Mouse (Mus musculus) embryonic facial prominence, embryonic 12.5 days (tissue): Measurements from ENCODE around the gene Armc9. TPM values are rescaled to one million over a fixed set of nuclear protein-coding genes. Genes with fewer than 3 reads are reported as not detected.

ENCODE experiments used
- ATAC-seq: fragments of 200-750 bp; cut with Nextera tagmentation; 2 replicates; pipeline ENCODE4 v1.8.0; 2017; ENCODE audit not compliant: insufficient number of reproducible peaks, insufficient read depth, low FRiP score, low TSS enrichment
- H3K27ac ChIP-seq: fragments of 300-500 bp; sonication (generic); 2 replicates; pipeline ENCODE4 v1.5.1; 2016; ENCODE audit warnings: mild to moderate bottlenecking
- H3K27me3 ChIP-seq: fragments of 300-500 bp; sonication (generic); 2 replicates; pipeline ENCODE4 v1.6.1; 2016; ENCODE audit warnings: mild to moderate bottlenecking, moderate library complexity
- H3K36me3 ChIP-seq: fragments of 300-500 bp; sonication (generic); 2 replicates; pipeline ENCODE4 v1.6.1; 2016; ENCODE audit warnings: mild to moderate bottlenecking
- H3K4me1 ChIP-seq: fragments of 300-500 bp; sonication (generic); 2 replicates; pipeline ENCODE4 v1.6.1; 2016
- H3K4me2 ChIP-seq: fragments of 300-500 bp; sonication (generic); replicated peaks from 2 replicates; pipeline ENCODE4 v1.6.1; 2016; ENCODE audit warnings: mild to moderate bottlenecking, moderate library complexity
- H3K4me3 ChIP-seq: fragments of 300-500 bp; sonication (generic); 2 replicates; pipeline ENCODE4 v1.5.1; 2016; ENCODE audit warnings: mild to moderate bottlenecking
- H3K9ac ChIP-seq: fragments of 300-500 bp; sonication (generic); 2 replicates; pipeline ENCODE4 v1.6.1; 2016; ENCODE audit warnings: mild to moderate bottlenecking, moderate library complexity
- H3K9me3 ChIP-seq: fragments of 300-500 bp; sonication (generic); 2 replicates; pipeline ENCODE4 v1.6.1; 2016; ENCODE audit warnings: mild to moderate bottlenecking, moderate library complexity
- WGBS: fragments of 180-500 bp; shearing (Covaris S2); methylation state at CpG from one replicate; pipeline ENCODE4 v1.1.7; 2016; 5-methylcytosine and 5-hydroxymethylcytosine counted together
- polyA plus RNA-seq: library from polyadenylated mRNA; unstranded; fragments of >200 nt; fragmentation: Nextera tagmentation; extraction: Ambion mirVana; gene quantifications from 2 replicates; pipeline ENCODE4 v1.2.1, GENCODE M21; 2016

Armc9 gene
- polyA plus RNA-seq, 1 experiment from 2014 or later = 36.2 TPM

GRCm38 (mm10) chr1:86258171-86258824 is 103.7 kb downstream of the Armc9 start:
- no peaks in the 10 kb centered on the region for H3K9me3 ChIP-seq
- no peak for ATAC-seq
- 83% methylated on average over 7 of the region's 7 CpGs for WGBS
- no peak overlapping the region for H3K4me3 ChIP-seq
- no peak overlapping the region for H3K27ac ChIP-seq
- no peak overlapping the region for H3K9ac ChIP-seq
- H3K4me1 ChIP-seq = no peaks in the 10 kb centered on the region
- 0 out of 2 replicates have a peak, but pooled peaks cover 3% of the 10 kb centered on the region for H3K36me3 ChIP-seq
- H3K27me3 ChIP-seq = no peaks in the 10 kb centered on the region
- no peak overlapping the region for H3K4me2 ChIP-seq

GRCm38 (mm10) chr1:86263564-86264339 is 109.2 kb downstream of the Armc9 start:
- H3K27ac ChIP-seq = no peak overlapping the region
- H3K36me3 ChIP-seq = no peaks in the 10 kb centered on the region
- no peaks in the 10 kb centered on the region for H3K9me3 ChIP-seq
- H3K4me3 ChIP-seq = no peak overlapping the region
- H3K27me3 ChIP-seq = no peaks in the 10 kb centered on the region
- no peak overlapping the region for H3K4me2 ChIP-seq
- ATAC-seq = no peak; the same call in 1 of the 2 replicates
- 67% methylated on average over 7 of the region's 7 CpGs for WGBS
- no peaks in the 10 kb centered on the region for H3K4me1 ChIP-seq
- H3K9ac ChIP-seq = no peak overlapping the region

- Histone ChIP-seq H3K4me2 (no peak overlapping the region), H3K36me3 (no peaks in the 10 kb centered on the region), H3K4me3 (no peak overlapping the region), H3K27ac (no peak overlapping the region), H3K9me3 (no peaks in the 10 kb centered on the region), H3K4me1 (no peaks in the 10 kb centered on the region), H3K27me3 (no peaks in the 10 kb centered on the region), H3K9ac (no peak overlapping the region)
- 59% methylated on average over 3 of the region's 3 CpGs for WGBS
- no peak for ATAC-seq
Measured at GRCm38 (mm10) chr1:86265060-86265459, 110.5 kb downstream of the Armc9 start.

- no peaks in the 10 kb centered on the region for H3K9me3 ChIP-seq
- H3K4me2 ChIP-seq = no peak overlapping the region
- 85% methylated on average over 9 of the region's 9 CpGs for WGBS
- no peaks in the 10 kb centered on the region for H3K4me1 ChIP-seq
- no peak for ATAC-seq
- H3K9ac ChIP-seq = no peak overlapping the region
- no peak overlapping the region for H3K27ac ChIP-seq
- no peaks in the 10 kb centered on the region for H3K36me3 ChIP-seq
- H3K27me3 ChIP-seq = no peaks in the 10 kb centered on the region
- H3K4me3 ChIP-seq = no peak overlapping the region
Measured at GRCm38 (mm10) chr1:86268492-86269189, 114.1 kb downstream of the Armc9 start.

GRCm38 (mm10) chr1:86269190-86269508 is 114.6 kb downstream of the Armc9 start:
- Histone ChIP-seq H3K4me2 (no peak overlapping the region), H3K27ac (no peak overlapping the region), H3K36me3 (no peaks in the 10 kb centered on the region), H3K4me1 (no peaks in the 10 kb centered on the region), H3K4me3 (no peak overlapping the region), H3K9ac (no peak overlapping the region), H3K9me3 (no peaks in the 10 kb centered on the region), H3K27me3 (no peaks in the 10 kb centered on the region)
- 71% methylated on average over 4 of the region's 4 CpGs for WGBS
- ATAC-seq = no peak

GRCm38 (mm10) chr1:86271707-86272106 is 117.1 kb downstream of the Armc9 start:
- no peaks in the 10 kb centered on the region for H3K4me1 ChIP-seq
- no peak overlapping the region for H3K4me3 ChIP-seq
- H3K9me3 ChIP-seq = no peaks in the 10 kb centered on the region
- ATAC-seq = no peak
- H3K27ac ChIP-seq = no peak overlapping the region
- no peak overlapping the region for H3K9ac ChIP-seq
- no peak overlapping the region for H3K4me2 ChIP-seq
- no peaks in the 10 kb centered on the region for H3K36me3 ChIP-seq
- no peaks in the 10 kb centered on the region for H3K27me3 ChIP-seq
- 73% methylated on average over 6 of the region's 6 CpGs for WGBS

GRCm38 (mm10) chr1:86277055-86277454 is 122.5 kb downstream of the Armc9 start:
- H3K4me2 ChIP-seq = no peak overlapping the region
- no peaks in the 10 kb centered on the region for H3K9me3 ChIP-seq
- no peak overlapping the region for H3K4me3 ChIP-seq
- no peak overlapping the region for H3K27ac ChIP-seq
- H3K27me3 ChIP-seq = no peaks in the 10 kb centered on the region
- 86% methylated on average over 5 of the region's 5 CpGs for WGBS
- H3K9ac ChIP-seq = no peak overlapping the region
- ATAC-seq = no peak
- H3K36me3 ChIP-seq = no peaks in the 10 kb centered on the region
- no peaks in the 10 kb centered on the region; the same call in 1 of the 2 replicates for H3K4me1 ChIP-seq

- Histone ChIP-seq H3K4me1 (no peaks in the 10 kb centered on the region; the same call in 1 of the 2 replicates), H3K9me3 (no peaks in the 10 kb centered on the region), H3K4me2 (no peak overlapping the region), H3K27me3 (no peaks in the 10 kb centered on the region), H3K9ac (no peak overlapping the region), H3K4me3 (no peak overlapping the region), H3K27ac (no peak overlapping the region), H3K36me3 (no peaks in the 10 kb centered on the region)
- 87% methylated on average over 11 of the region's 11 CpGs for WGBS
- ATAC-seq = no peak
Measured at GRCm38 (mm10) chr1:86281781-86282536, 127.4 kb downstream of the Armc9 start.

- Histone ChIP-seq H3K27ac (no peak overlapping the region), H3K36me3 (no peaks in the 10 kb centered on the region), H3K9me3 (no peaks in the 10 kb centered on the region), H3K27me3 (no peaks in the 10 kb centered on the region), H3K9ac (no peak overlapping the region), H3K4me1 (no peaks in the 10 kb centered on the region), H3K4me3 (no peak overlapping the region), H3K4me2 (no peak overlapping the region)
- WGBS = 88% methylated on average over 5 of the region's 5 CpGs
- ATAC-seq = no peak
Measured at GRCm38 (mm10) chr1:86284101-86284500, 129.5 kb downstream of the Armc9 start.

GRCm38 (mm10) chr1:86285295-86285694 is 130.7 kb downstream of the Armc9 start:
- no peak overlapping the region for H3K4me3 ChIP-seq
- no peaks in the 10 kb centered on the region for H3K9me3 ChIP-seq
- H3K9ac ChIP-seq = no peak overlapping the region
- no peak for ATAC-seq
- no peaks in the 10 kb centered on the region for H3K4me1 ChIP-seq
- H3K27me3 ChIP-seq = no peaks in the 10 kb centered on the region
- no peak overlapping the region for H3K4me2 ChIP-seq
- H3K36me3 ChIP-seq = no peaks in the 10 kb centered on the region
- 78% methylated on average over 6 of the region's 6 CpGs for WGBS
- H3K27ac ChIP-seq = no peak overlapping the region

GRCm38 (mm10) chr1:86287473-86287872 is 132.9 kb downstream of the Armc9 start:
- no peak overlapping the region for H3K4me2 ChIP-seq
- H3K27me3 ChIP-seq = no peaks in the 10 kb centered on the region
- H3K36me3 ChIP-seq = no peaks in the 10 kb centered on the region
- no peaks in the 10 kb centered on the region for H3K9me3 ChIP-seq
- no peak overlapping the region for H3K4me3 ChIP-seq
- no peak overlapping the region for H3K27ac ChIP-seq
- H3K4me1 ChIP-seq = no peaks in the 10 kb centered on the region
- 83% methylated on average over 4 of the region's 4 CpGs for WGBS
- no peak for ATAC-seq
- no peak overlapping the region for H3K9ac ChIP-seq
